Mouse (Mus musculus) liver, embryonic 13.5 days (tissue): ENCODE data around the gene Trim47. TPM values are rescaled to one million over a fixed set of nuclear protein-coding genes. Genes with fewer than 3 reads are reported as not detected.

Experiments
- ATAC-seq: fragments of 200-750 bp; cut with Nextera tagmentation; 2 replicates; pipeline ENCODE4 v1.8.0; 2017; ENCODE audit warnings: low read depth, mild to moderate bottlenecking, moderate number of reproducible peaks, moderate library complexity
- DNase-seq: peaks from one replicate; pipeline ENCODE4 v3.0.0; 2022
- H3K27ac ChIP-seq: fragments of 300-500 bp; sonication (generic); 2 replicates; pipeline ENCODE4 v1.5.1; 2015; ENCODE audit warnings: moderate library complexity, mild to moderate bottlenecking, inconsistent platforms
- H3K27me3 ChIP-seq: fragments of 300-500 bp; sonication (generic); 2 replicates; pipeline ENCODE4 v1.6.1; 2015; ENCODE audit warnings: mild to moderate bottlenecking, inconsistent platforms
- H3K36me3 ChIP-seq: fragments of 300-500 bp; sonication (generic); 2 replicates; pipeline ENCODE4 v1.6.1; 2015; ENCODE audit warnings: mild to moderate bottlenecking, inconsistent platforms
- H3K4me1 ChIP-seq: fragments of 300-500 bp; sonication (generic); replicated peaks from 2 replicates; pipeline ENCODE4 v1.6.1; 2015; ENCODE audit warnings: inconsistent platforms
- H3K4me2 ChIP-seq: fragments of 300-500 bp; sonication (generic); 2 replicates; pipeline ENCODE4 v1.6.1; 2015; ENCODE audit warnings: inconsistent platforms, mild to moderate bottlenecking, moderate library complexity
- H3K4me3 ChIP-seq: fragments of 300-500 bp; sonication (generic); replicated peaks from 2 replicates; pipeline ENCODE4 v1.5.1; 2015; ENCODE audit warnings: mild to moderate bottlenecking, inconsistent platforms
- H3K9ac ChIP-seq: fragments of 300-500 bp; sonication (generic); 2 replicates; pipeline ENCODE4 v1.6.1; 2015; ENCODE audit warnings: mild to moderate bottlenecking, inconsistent platforms
- H3K9me3 ChIP-seq: fragments of 300-500 bp; sonication (generic); replicated peaks from 2 replicates; pipeline ENCODE4 v1.6.1; 2016; ENCODE audit warnings: inconsistent platforms
- WGBS: fragments of 180-500 bp; shearing (Covaris S2); methylation state at CpG from one replicate; pipeline ENCODE4 v1.1.7; 2015; ENCODE audit not compliant: insufficient replicate concordance; 5-methylcytosine and 5-hydroxymethylcytosine counted together
- polyA plus RNA-seq: library from polyadenylated mRNA; unstranded; fragments of >200 nt; fragmentation: Nextera tagmentation; extraction: Ambion mirVana; gene quantifications from 2 replicates; pipeline ENCODE4 v1.2.1, GENCODE M21; 2015

Gene Trim47
- polyA plus RNA-seq, 1 experiment from 2014 or later = 3.7 TPM

- peaks cover 66% of the 10 kb centered on the region for H3K4me1 ChIP-seq
- WGBS = 6% methylated on average over 41 of the region's 43 CpGs
- ATAC-seq = peak; percentile 91
- H3K9ac ChIP-seq = peak within 1 kb of the TSS; percentile 80
- H3K4me3 ChIP-seq = peak within 1 kb of the TSS; percentile 68
- peak; percentile 97 for DNase-seq
- H3K9me3 ChIP-seq = no peaks in the 10 kb centered on the region
- H3K36me3 ChIP-seq = peaks cover 33% of the 10 kb centered on the region
- no peaks in the 10 kb centered on the region for H3K27me3 ChIP-seq
- H3K27ac ChIP-seq = peak within 1 kb of the TSS; percentile 86
- peak within 1 kb of the TSS; percentile 76 for H3K4me2 ChIP-seq
Observed at GRCm38 (mm10) chr11:116086258-116087193, 40.5 kb downstream of the Trim47 start, which contains the start of gene Wbp2. Gene Wbp2 (minus strand): TSS chr11:116086995.

DNA sequence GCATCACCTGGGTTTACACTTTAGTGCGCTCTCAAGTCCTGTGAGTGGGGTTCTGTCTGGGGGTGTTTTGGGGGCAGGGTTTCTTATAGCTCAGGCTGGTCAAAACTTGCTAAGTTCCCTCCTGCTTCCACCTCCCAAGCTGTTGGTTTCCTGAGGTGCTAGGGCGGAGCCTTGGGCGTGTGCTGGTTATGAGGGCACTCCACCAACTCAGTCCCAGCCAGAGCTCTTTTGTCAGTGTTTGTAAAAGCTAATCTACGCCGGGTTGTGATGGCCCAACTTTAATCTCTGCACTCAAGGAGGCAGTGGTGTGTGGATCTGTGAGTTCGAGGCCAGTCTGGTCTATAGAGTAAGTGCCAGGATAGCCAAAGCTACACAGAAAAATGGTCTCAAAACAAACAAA is 42.8 kb downstream of the Trim47 start:
- Histone ChIP-seq H3K9ac (peak overlapping the region; percentile 80), H3K27ac (peak overlapping the region; percentile 86), H3K27me3 (no peaks in the 10 kb centered on the region), H3K4me1 (peaks cover 85% of the 10 kb centered on the region), H3K4me3 (peak overlapping the region; percentile 68), H3K36me3 (peaks cover 57% of the 10 kb centered on the region), H3K4me2 (peak overlapping the region; percentile 76), H3K9me3 (no peaks in the 10 kb centered on the region)
- ATAC-seq = no peak
- peak; percentile 58 for DNase-seq
- WGBS = 31% methylated on average over 6 of the region's 6 CpGs

- no peaks in the 10 kb centered on the region for H3K9me3 ChIP-seq
- H3K4me1 ChIP-seq = peaks cover 85% of the 10 kb centered on the region
- ATAC-seq (no peak), DNase-seq (no peak)
- H3K36me3 ChIP-seq = peaks cover 63% of the 10 kb centered on the region
- H3K4me2 ChIP-seq = no peak overlapping the region
- no peak overlapping the region for H3K4me3 ChIP-seq
- 88% methylated on average over 14 of the region's 14 CpGs for WGBS
- peak overlapping the region; percentile 86 for H3K27ac ChIP-seq
- H3K27me3 ChIP-seq = no peaks in the 10 kb centered on the region
- peak overlapping the region; percentile 80; the same call in 1 of the 2 replicates for H3K9ac ChIP-seq
Observed at GRCm38 (mm10) chr11:116083096-116083672, 43.8 kb downstream of the Trim47 start.

DNA sequence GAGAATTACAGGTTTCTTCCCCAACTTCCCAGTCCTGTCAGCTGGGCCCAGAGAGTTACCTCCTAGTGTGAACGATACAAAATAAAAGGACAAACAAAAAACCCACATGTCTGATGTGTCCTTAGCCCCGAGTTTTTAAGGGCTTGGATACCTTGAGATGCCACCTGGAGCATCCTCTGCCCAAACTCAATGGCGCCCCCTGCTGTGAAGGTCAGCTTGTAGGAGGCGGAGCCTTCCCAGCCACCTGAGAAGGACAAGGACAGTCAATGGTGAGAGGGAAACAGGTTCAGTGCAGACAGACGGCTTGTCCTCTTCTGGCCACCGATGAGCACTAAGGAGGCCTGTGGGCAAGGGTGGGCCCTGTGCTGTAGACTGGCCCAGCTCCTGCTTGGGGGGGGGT is 45.9 kb downstream of the Trim47 start:
- no peaks in the 10 kb centered on the region for H3K27me3 ChIP-seq
- H3K4me1 ChIP-seq = peaks cover 97% of the 10 kb centered on the region
- DNase-seq = peak; percentile 65
- H3K4me2 ChIP-seq = no peak overlapping the region
- H3K27ac ChIP-seq = peak overlapping the region; percentile 60; the same call in 1 of the 2 replicates
- no peaks in the 10 kb centered on the region for H3K9me3 ChIP-seq
- WGBS = 69% methylated on average over 6 of the region's 6 CpGs
- H3K36me3 ChIP-seq = peaks cover 63% of the 10 kb centered on the region
- no peak for ATAC-seq
- no peak overlapping the region for H3K9ac ChIP-seq
- H3K4me3 ChIP-seq = no peak overlapping the region

- Histone ChIP-seq H3K4me3 (peak overlapping the region; percentile 6; the same call in 1 of the 2 replicates), H3K9me3 (no peaks in the 10 kb centered on the region), H3K4me1 (peaks cover 95% of the 10 kb centered on the region), H3K9ac (0 out of 2 replicates have a peak overlapping the region, but pooled peaks have one; percentile 96), H3K27ac (peak overlapping the region; percentile 99), H3K4me2 (no peak overlapping the region), H3K36me3 (peaks cover 67% of the 10 kb centered on the region), H3K27me3 (no peaks in the 10 kb centered on the region)
- WGBS = 66% methylated on average over 10 of the region's 10 CpGs
- DNase-seq (no peak), ATAC-seq (no peak)
Observed at GRCm38 (mm10) chr11:116079511-116079910, 47.5 kb downstream of the Trim47 start.

DNA sequence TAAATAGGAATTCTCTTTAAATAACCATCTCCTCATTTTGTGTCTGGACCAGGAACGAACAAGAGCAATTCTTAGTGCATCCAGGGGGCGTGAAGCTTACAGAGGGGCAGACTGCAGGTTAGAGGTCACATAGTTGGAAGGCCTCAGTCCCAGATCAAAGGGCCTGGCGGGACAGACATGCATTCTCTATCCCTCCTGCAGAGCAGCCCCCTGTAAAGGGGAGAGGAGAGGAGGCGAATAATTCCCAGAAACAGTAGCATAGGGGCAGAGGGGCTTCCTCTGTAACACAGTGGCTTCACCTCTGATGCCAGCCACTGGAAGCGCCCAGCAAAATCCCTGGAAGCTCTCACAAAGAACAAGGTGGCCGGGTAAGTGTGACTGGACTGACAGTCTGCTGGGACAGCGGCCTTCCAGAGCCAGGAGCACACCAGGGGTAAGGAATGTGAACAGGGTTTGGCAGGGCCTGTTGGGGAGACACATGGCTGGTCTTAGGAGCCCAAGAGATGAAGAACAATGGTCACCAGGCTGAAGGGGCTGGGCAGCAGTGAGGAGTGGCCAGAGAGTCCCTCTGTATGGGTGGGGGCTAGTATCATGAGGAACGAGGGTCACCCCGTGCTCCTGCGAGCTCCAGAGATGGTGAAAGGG is 48.2 kb downstream of the Trim47 start:
- DNase-seq (no peak), ATAC-seq (no peak)
- Histone ChIP-seq H3K9me3 (no peaks in the 10 kb centered on the region), H3K27me3 (no peaks in the 10 kb centered on the region), H3K27ac (peak overlapping the region; percentile 99), H3K4me3 (peak overlapping the region; percentile 6), H3K4me1 (peaks cover 95% of the 10 kb centered on the region), H3K4me2 (peak overlapping the region; percentile 99), H3K9ac (peak overlapping the region; percentile 96), H3K36me3 (peaks cover 65% of the 10 kb centered on the region)
- WGBS = 63% methylated on average over 10 of the region's 10 CpGs

- H3K36me3 ChIP-seq = peaks cover 64% of the 10 kb centered on the region
- no peaks in the 10 kb centered on the region for H3K27me3 ChIP-seq
- H3K27ac ChIP-seq = peak overlapping the region; percentile 99
- peak overlapping the region; percentile 96 for H3K9ac ChIP-seq
- WGBS = 6% methylated on average over 16 of the region's 16 CpGs
- peak overlapping the region; percentile 99 for H3K4me2 ChIP-seq
- H3K4me1 ChIP-seq = peaks cover 90% of the 10 kb centered on the region
- ATAC-seq (peak; percentile 6), DNase-seq (peak; percentile 63)
- peak overlapping the region; percentile 75 for H3K4me3 ChIP-seq
- H3K9me3 ChIP-seq = no peaks in the 10 kb centered on the region
Observed at GRCm38 (mm10) chr11:116078221-116078620, 48.8 kb downstream of the Trim47 start.

- Histone ChIP-seq H3K9ac (peak within 1 kb of the TSS; percentile 96), H3K9me3 (no peaks in the 10 kb centered on the region), H3K4me1 (peaks cover 88% of the 10 kb centered on the region), H3K36me3 (peaks cover 58% of the 10 kb centered on the region), H3K27ac (peak within 1 kb of the TSS; percentile 99), H3K4me3 (peak within 1 kb of the TSS; percentile 75), H3K27me3 (no peaks in the 10 kb centered on the region), H3K4me2 (peak within 1 kb of the TSS; percentile 99)
- 8% methylated on average over 22 of the region's 22 CpGs for WGBS
- ATAC-seq (peak; percentile 89), DNase-seq (peak; percentile 76)
Observed at GRCm38 (mm10) chr11:116077446-116078204, 49.4 kb downstream of the Trim47 start, which contains the start of gene Unc13d. Gene Unc13d (minus strand): TSS chr11:116077961.

DNA sequence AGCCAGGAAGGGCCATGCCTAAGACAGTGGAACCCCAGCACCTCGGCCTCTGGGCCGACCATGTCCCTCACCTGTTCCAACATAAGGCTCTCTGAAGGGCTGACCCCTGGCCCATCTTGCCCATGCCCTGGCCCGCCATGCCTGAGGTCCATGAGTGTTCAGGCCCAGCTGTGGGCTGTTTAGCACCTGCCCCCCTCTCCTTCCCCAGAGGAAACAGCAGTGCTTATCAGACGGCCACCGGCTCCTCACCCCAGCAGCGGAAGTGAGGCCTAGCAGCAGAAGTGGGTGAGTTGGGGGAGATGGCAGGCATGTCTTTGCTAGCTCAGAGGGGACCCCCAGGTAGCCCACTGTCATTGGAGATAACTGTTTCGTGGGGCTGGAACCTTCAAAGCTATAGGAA is 50.2 kb downstream of the Trim47 start:
- WGBS = 14% methylated on average over 7 of the region's 7 CpGs
- Histone ChIP-seq H3K27ac (peak overlapping the region; percentile 99), H3K4me2 (peak overlapping the region; percentile 99), H3K4me3 (peak overlapping the region; percentile 75), H3K27me3 (no peaks in the 10 kb centered on the region), H3K36me3 (peaks cover 54% of the 10 kb centered on the region), H3K9ac (peak overlapping the region; percentile 96), H3K4me1 (peaks cover 83% of the 10 kb centered on the region), H3K9me3 (no peaks in the 10 kb centered on the region)
- ATAC-seq = peak; percentile 50
- peak; percentile 65 for DNase-seq

- peak overlapping the region; percentile 99 for H3K4me2 ChIP-seq
- peak overlapping the region; percentile 96 for H3K9ac ChIP-seq
- no peaks in the 10 kb centered on the region for H3K27me3 ChIP-seq
- H3K36me3 ChIP-seq = peaks cover 50% of the 10 kb centered on the region
- H3K27ac ChIP-seq = peak overlapping the region; percentile 99
- H3K4me1 ChIP-seq = peaks cover 79% of the 10 kb centered on the region
- no peaks in the 10 kb centered on the region for H3K9me3 ChIP-seq
- 0 out of 2 replicates have a peak, but pooled peaks have one; percentile 9 for ATAC-seq
- WGBS = 48% methylated on average over 7 of the region's 7 CpGs
- no peak for DNase-seq
- H3K4me3 ChIP-seq = peak overlapping the region; percentile 75
Observed at GRCm38 (mm10) chr11:116076266-116076540, 50.8 kb downstream of the Trim47 start.
